Mouse (Mus musculus) thymus, adult 2 months (tissue): Measurements from ENCODE around the gene Pgap3.

Source experiments
- CTCF ChIP-seq: fragments of 200-500 bp; IDR thresholded peaks from 2 replicates; pipeline ENCODE4 v1.5.1; 2012; ENCODE audit warnings: mild to moderate bottlenecking, control low read depth, low read length, moderate library complexity, borderline replicate concordance; ENCODE audit not compliant: control insufficient read depth, poor library complexity, insufficient read depth; ENCODE audit errors: extremely low read depth
- POLR2A ChIP-seq: fragments of 200-500 bp; IDR thresholded peaks from 2 replicates; pipeline ENCODE4 v1.6.1; 2012; ENCODE audit warnings: mild to moderate bottlenecking, low read length, control low read depth, moderate library complexity; ENCODE audit not compliant: control insufficient read depth, poor library complexity, insufficient read depth; ENCODE audit errors: extremely low read depth

GRCm38 (mm10) chr11:98406621-98407020, 6.3 kb upstream of the Pgap3 start:
- no peak for TF ChIP-seq POLR2A
- TF ChIP-seq CTCF: no peak
